Mouse (Mus musculus) forebrain, embryonic 16.5 days (tissue): ENCODE results near the gene Slc24a4. TPM values are rescaled to one million over a fixed set of nuclear protein-coding genes. Genes with fewer than 3 reads are reported as not detected.
"Not testable (repeated sequence)": the region's sequence is repeated elsewhere in the genome, so short reads cannot be mapped to it uniquely, and the experiment has no call there.

ENCODE experiments used
- ATAC-seq: fragments of 200-750 bp; cut with Nextera tagmentation; 2 replicates; pipeline ENCODE4 v1.8.0; 2017; ENCODE audit warnings: mild to moderate bottlenecking, moderate library complexity
- H3K27ac ChIP-seq: fragments of 300-500 bp; sonication (generic); 2 replicates; pipeline ENCODE4 v1.5.1; 2014; ENCODE audit warnings: low read length, control low read depth
- H3K27me3 ChIP-seq: fragments of 300-500 bp; sonication (generic); replicated peaks from 2 replicates; pipeline ENCODE4 v1.6.1; 2014; ENCODE audit warnings: low read length; ENCODE audit not compliant: control insufficient read depth, insufficient read depth
- H3K36me3 ChIP-seq: fragments of 300-500 bp; sonication (generic); 2 replicates; pipeline ENCODE4 v1.6.1; 2014; ENCODE audit not compliant: control insufficient read depth, insufficient read depth
- H3K4me1 ChIP-seq: fragments of 300-500 bp; sonication (generic); replicated peaks from 2 replicates; pipeline ENCODE4 v1.6.1; 2014; ENCODE audit warnings: low read length; ENCODE audit not compliant: control insufficient read depth, insufficient read depth
- H3K4me2 ChIP-seq: fragments of 300-500 bp; sonication (generic); 2 replicates; pipeline ENCODE4 v1.6.1; 2014; ENCODE audit warnings: mild to moderate bottlenecking, low read length, control low read depth
- H3K4me3 ChIP-seq: fragments of 300-500 bp; sonication (generic); replicated peaks from 2 replicates; pipeline ENCODE4 v1.5.1; 2014; ENCODE audit warnings: mild to moderate bottlenecking, low read length, control low read depth
- H3K9ac ChIP-seq: fragments of 300-500 bp; sonication (generic); replicated peaks from 2 replicates; pipeline ENCODE4 v1.6.1; 2014; ENCODE audit warnings: low read depth, low read length, control low read depth
- H3K9me3 ChIP-seq: fragments of 300-500 bp; sonication (generic); 2 replicates; pipeline ENCODE4 v1.6.1; 2016; ENCODE audit warnings: low read length; ENCODE audit not compliant: control insufficient read depth
- WGBS: fragments of 180-500 bp; shearing (Covaris S2); extraction: QIAGEN DNeasy Blood & Tissue Kit; methylation state at CpG from one replicate; pipeline ENCODE4 v1.1.7; 2014; 5-methylcytosine and 5-hydroxymethylcytosine counted together
- polyA plus RNA-seq: library from polyadenylated mRNA; unstranded; fragments of >200 nt; fragmentation: Nextera tagmentation; extraction: Ambion mirVana; gene quantifications from 2 replicates; pipeline ENCODE4 v1.2.1, GENCODE M21; 2015

Gene Slc24a4
- polyA plus RNA-seq, 1 experiment from 2014 or later: 1.3 TPM

GRCm38 (mm10) chr12:102269144-102269543 lies 140.6 kb downstream of the Slc24a4 start:
- Histone ChIP-seq H3K36me3 (no peaks in the 10 kb centered on the region), H3K4me3 (no peak overlapping the region), H3K4me2 (no peak overlapping the region), H3K9ac (no peak overlapping the region), H3K27me3 (no peaks in the 10 kb centered on the region), H3K9me3 (no peaks in the 10 kb centered on the region), H3K27ac (no peak overlapping the region), H3K4me1 (no peaks in the 10 kb centered on the region)
- WGBS: 53% methylated on average over 2 of the region's 2 CpGs
- no peak for ATAC-seq

DNA sequence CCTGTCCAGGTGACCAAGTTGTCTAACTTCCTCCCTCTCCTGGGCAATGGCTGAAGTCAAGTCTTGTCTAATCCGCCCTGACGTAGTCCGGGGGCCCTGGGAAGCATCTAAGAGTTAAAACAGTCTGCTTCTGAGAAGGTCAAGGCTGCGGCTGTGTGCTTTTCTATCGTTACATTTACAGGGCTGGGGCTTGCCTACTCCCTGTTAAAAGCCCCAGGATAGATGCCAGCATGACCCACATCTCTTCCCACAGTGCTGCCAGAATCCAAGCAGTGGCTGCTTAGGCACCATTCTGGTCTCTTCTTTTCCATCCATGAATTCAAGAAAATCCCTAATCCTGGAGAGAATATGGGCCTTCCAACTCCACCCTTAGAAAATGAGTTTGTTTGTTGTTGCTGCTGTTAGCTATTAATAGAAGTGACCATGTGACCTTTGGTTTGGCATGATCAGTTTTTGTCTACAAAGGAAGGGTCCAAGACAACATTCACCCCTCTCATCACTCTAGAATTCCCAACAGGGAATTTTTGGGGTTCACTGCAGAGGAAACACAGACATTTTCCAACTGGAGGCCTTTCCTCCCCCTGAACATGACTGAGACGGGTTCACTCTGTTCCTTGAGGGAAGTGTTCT lies 142.4 kb downstream of the Slc24a4 start:
- 87% methylated on average over 6 of the region's 6 CpGs for WGBS

GRCm38 (mm10) chr12:102271447-102271846 lies 142.9 kb downstream of the Slc24a4 start:
- Histone ChIP-seq H3K4me2 (no peak overlapping the region), H3K9ac (no peak overlapping the region), H3K27ac (no peak overlapping the region), H3K27me3 (no peaks in the 10 kb centered on the region), H3K36me3 (no peaks in the 10 kb centered on the region), H3K9me3 (no peaks in the 10 kb centered on the region), H3K4me3 (no peak overlapping the region), H3K4me1 (no peaks in the 10 kb centered on the region)
- WGBS: 86% methylated on average over 4 of the region's 4 CpGs
- no peak for ATAC-seq

More for the DNA sequence above, 142.4 kb downstream of the Slc24a4 start:
- no peak overlapping the region for H3K4me2 ChIP-seq
- no peak overlapping the region for H3K9ac ChIP-seq
- no peak for ATAC-seq
- no peaks in the 10 kb centered on the region for H3K4me1 ChIP-seq
- H3K4me3 ChIP-seq: no peak overlapping the region
- H3K27ac ChIP-seq: no peak overlapping the region
- H3K9me3 ChIP-seq: no peaks in the 10 kb centered on the region
- H3K36me3 ChIP-seq: no peaks in the 10 kb centered on the region
- H3K27me3 ChIP-seq: no peaks in the 10 kb centered on the region

GRCm38 (mm10) chr12:102275833-102276443 lies 147.4 kb downstream of the Slc24a4 start:
- Histone ChIP-seq H3K4me3 (no peak overlapping the region), H3K4me1 (no peaks in the 10 kb centered on the region), H3K4me2 (no peak overlapping the region), H3K27me3 (no peaks in the 10 kb centered on the region), H3K27ac (no peak overlapping the region), H3K9ac (no peak overlapping the region), H3K9me3 (peaks cover 4% of the 10 kb centered on the region; the same call in 1 of the 2 replicates), H3K36me3 (no peaks in the 10 kb centered on the region)
- 62% methylated on average over 7 of the region's 7 CpGs for WGBS
- ATAC-seq: no peak

- 80% methylated on average over 4 of the region's 4 CpGs for WGBS
- not testable (repeated sequence) for H3K27me3 ChIP-seq, H3K4me2 ChIP-seq, H3K4me3 ChIP-seq, H3K27ac ChIP-seq, H3K9me3 ChIP-seq, H3K9ac ChIP-seq, H3K36me3 ChIP-seq, ATAC-seq
- peaks cover 16% of the 10 kb centered on the region for H3K4me1 ChIP-seq
These were observed 151.8 kb downstream of the Slc24a4 start for GRCm38 (mm10) chr12:102280290-102280689.

- H3K36me3 ChIP-seq: no peaks in the 10 kb centered on the region
- no peak overlapping the region for H3K9ac ChIP-seq
- H3K9me3 ChIP-seq: peaks cover 4% of the 10 kb centered on the region; the same call in 1 of the 2 replicates
- no peak overlapping the region for H3K4me3 ChIP-seq
- peaks cover 16% of the 10 kb centered on the region for H3K4me1 ChIP-seq
- no peaks in the 10 kb centered on the region; the same call in 1 of the 2 replicates for H3K27me3 ChIP-seq
- WGBS: 40% methylated on average over 7 of the region's 7 CpGs
- H3K27ac ChIP-seq: no peak overlapping the region
- no peak for ATAC-seq
- H3K4me2 ChIP-seq: no peak overlapping the region
These were observed 152.5 kb downstream of the Slc24a4 start for GRCm38 (mm10) chr12:102280867-102281503.

- no peak overlapping the region for H3K4me3 ChIP-seq
- H3K4me2 ChIP-seq: no peak overlapping the region
- peaks cover 4% of the 10 kb centered on the region; the same call in 1 of the 2 replicates for H3K9me3 ChIP-seq
- H3K4me1 ChIP-seq: peaks cover 20% of the 10 kb centered on the region
- no peak overlapping the region for H3K27ac ChIP-seq
- H3K9ac ChIP-seq: no peak overlapping the region
- no peaks in the 10 kb centered on the region for H3K36me3 ChIP-seq
- no peak for ATAC-seq
- 39% methylated on average over 2 of the region's 2 CpGs for WGBS
- no peaks in the 10 kb centered on the region; the same call in 1 of the 2 replicates for H3K27me3 ChIP-seq
These were observed 153.6 kb downstream of the Slc24a4 start for GRCm38 (mm10) chr12:102282126-102282525.

- Histone ChIP-seq H3K4me1 (peaks cover 20% of the 10 kb centered on the region), H3K27me3 (no peaks in the 10 kb centered on the region; the same call in 1 of the 2 replicates), H3K9ac (peak within 1 kb of the TSS; percentile 69), H3K27ac (no peak within 1 kb of the TSS; the same call in 1 of the 2 replicates), H3K4me2 (peak within 1 kb of the TSS; percentile 96), H3K4me3 (peak within 1 kb of the TSS; percentile 55), H3K9me3 (peaks cover 4% of the 10 kb centered on the region; the same call in 1 of the 2 replicates), H3K36me3 (no peaks in the 10 kb centered on the region)
- WGBS: under 1% methylated on average over 73 of the region's 75 CpGs
- ATAC-seq: peak; percentile 74
These were observed 154.4 kb downstream of the Slc24a4 start, which contains the start of gene Rin3 for GRCm38 (mm10) chr12:102282763-102283482. TSS of gene Rin3 (plus strand) at chr12:102283048.
